19 mouse cellular contexts compared by ENCODE assay signal in genomic region chr1:66782296-66782695, GRCm38 (mm10). TPM values are rescaled to one million over a fixed set of nuclear protein-coding genes. Genes with fewer than 3 reads are reported as not detected.
DNase-seq lines count a peak whose midpoint lies in the region; TF ChIP-seq lines count a peak whose summit lies in the region.
"Had no signal": no experiment of that assay in that cellular context is flagged by ENCODE, and none has a peak within 500 bp of the region (broad histone marks: within the 10 kb centered on the region; RNA-seq: fewer than 3 reads in every experiment).

No protein-coding gene starts in this region.

- no peak for TF ChIP-seq CTCF in gastrocnemius, adult 2 months (IDR thresholded peaks at IDR 0.05)
- no peak for TF ChIP-seq CTCF in MEL (IDR thresholded peaks at IDR 0.05 in 2 of 3, conservative IDR thresholded peaks at IDR 0.05 in 1 of 3; ENCODE audit: control insufficient read depth in 1 of 3, insufficient read depth in 1 of 3, low read depth in 2 of 3, low read length in 3 of 3, poor library complexity in 1 of 3, severe bottlenecking in 1 of 3)
- no peak for TF ChIP-seq CTCF in kidney, adult 2 months (conservative IDR thresholded peaks at IDR 0.05; ENCODE audit: insufficient read depth, insufficient read length, low read depth, low read length)

- intact Hi-C loops in gastrocnemius, adult 2 months (cut with DNase I) = loop anchor here (5.0 kb wide), 1 partner anchor 35 kb away; the partner anchor contains the start of gene Kansl1l

- no peak for TF ChIP-seq POLR2A in MEL (IDR thresholded peaks at IDR 0.05; ENCODE audit: control insufficient read depth in 1 of 2, insufficient read depth in 1 of 2, low read depth in 1 of 2, low read length in 2 of 2, poor library complexity in 1 of 2)
- TF ChIP-seq POLR2A in kidney, adult 2 months (IDR thresholded peaks at IDR 0.05; ENCODE audit: low read depth, low read length) = no peak

- peak; percentile 27 for DNase-seq in gastrocnemius, adult 2 months
- no peak for DNase-seq in gastrocnemius, postnatal 25 days
- DNase-seq in 3T3-L1 (ENCODE audit: low read depth, low spot score) (peak; percentile 37), MEL (ENCODE audit: low read depth, low spot score) (peak; percentile 41)
- peak; percentile 15 to 51 for DNase-seq in cerebellum, postnatal 25 days
- no peak for DNase-seq in ovary, postnatal 14 days (ENCODE audit: low spot score)
- no peak for DNase-seq in kidney, adult 2 months
- DNase-seq: adrenal gland, postnatal 25 days; heart, postnatal 14 days; kidney, adult 9 months; kidney, postnatal 36 days; lung, adult 2 months; right cerebral cortex, postnatal 14 days had no signal

- H3K4me1 ChIP-seq in MEL (ENCODE audit: control insufficient read depth in 1 of 2, insufficient read depth in 2 of 2, low read length in 2 of 2) = 0 out of 4 replicates have a peak, but pooled peaks cover 0 to 3% of the 10 kb centered on the region in 2 experiments
- H3K4me1 ChIP-seq in kidney, adult 2 months (ENCODE audit: control insufficient read depth, insufficient read depth, low read length) = no peaks in the 10 kb centered on the region
- H3K4me1 ChIP-seq: hindbrain, embryonic 12.5 days; liver, embryonic 12.5 days; neural tube, embryonic 12.5 days; stomach, embryonic 15.5 days had no signal

- TF ChIP-seq RAD21 in MEL (IDR thresholded peaks at IDR 0.05; ENCODE audit: low read depth, low read length) = no peak

- no peak overlapping the region for H3K4me3 ChIP-seq in gastrocnemius, adult 2 months
- H3K4me3 ChIP-seq in MEL (ENCODE audit: control insufficient read depth in 1 of 2, insufficient read depth in 1 of 2, low read depth in 2 of 2, low read length in 2 of 2) = no peak overlapping the region
- no peak overlapping the region for H3K4me3 ChIP-seq in kidney, adult 2 months (ENCODE audit: insufficient read depth, low read depth, low read length)
- H3K4me3 ChIP-seq: embryonic facial prominence, embryonic 12.5 days; hindbrain, embryonic 12.5 days; left cerebral cortex, adult 2 months; liver, embryonic 12.5 days; neural tube, embryonic 12.5 days; stomach, embryonic 15.5 days had no signal

- H3K79me2 ChIP-seq in MEL (ENCODE audit: control insufficient read depth, insufficient read depth, low read length, poor library complexity) = no peaks in the 10 kb centered on the region

- no peak overlapping the region for H3K9ac ChIP-seq in MEL (ENCODE audit: control insufficient read depth, low read depth, low read length, poor library complexity, severe bottlenecking)
- H3K9ac ChIP-seq: embryonic facial prominence, embryonic 12.5 days; hindbrain, embryonic 12.5 days; liver, embryonic 12.5 days; neural tube, embryonic 12.5 days; stomach, embryonic 15.5 days had no signal

- 55% methylated on average over 2 of the region's 2 CpGs for WGBS in kidney, adult 2 months

- H3K27me3 ChIP-seq in MEL (ENCODE audit: control insufficient read depth in 1 of 2, insufficient read depth in 2 of 2, low read length in 2 of 2) = no peaks in the 10 kb centered on the region
- H3K27me3 ChIP-seq in kidney, adult 2 months (replicated peaks; ENCODE audit: control insufficient read depth, insufficient read depth, low read length) = no peaks in the 10 kb centered on the region
- H3K27me3 ChIP-seq: embryonic facial prominence, embryonic 12.5 days; hindbrain, embryonic 12.5 days; liver, embryonic 12.5 days; neural tube, embryonic 12.5 days; stomach, embryonic 15.5 days had no signal

- TF ChIP-seq EP300 in MEL (IDR thresholded peaks at IDR 0.05; ENCODE audit: low read depth in 1 of 2, low read length in 2 of 2) = no peak

- H3K36me3 ChIP-seq in MEL (ENCODE audit: control insufficient read depth in 1 of 2, insufficient read depth in 2 of 2, low read length in 2 of 2) = no peaks in the 10 kb centered on the region; a peak in 2 of 4 replicates
- no peaks in the 10 kb centered on the region for H3K36me3 ChIP-seq in kidney, adult 2 months (ENCODE audit: control insufficient read depth, insufficient read depth, low read length)
- H3K36me3 ChIP-seq: embryonic facial prominence, embryonic 12.5 days; hindbrain, embryonic 12.5 days; liver, embryonic 12.5 days; neural tube, embryonic 12.5 days; stomach, embryonic 15.5 days had no signal

- H3K9me3 ChIP-seq in MEL (replicated peaks; ENCODE audit: insufficient read depth, low read length) = no peaks in the 10 kb centered on the region
- H3K9me3 ChIP-seq: embryonic facial prominence, embryonic 12.5 days; hindbrain, embryonic 12.5 days; liver, embryonic 12.5 days; neural tube, embryonic 12.5 days; stomach, embryonic 15.5 days had no signal

- peak overlapping the region; percentile 24; the same call in 1 of the 2 replicates for H3K27ac ChIP-seq in gastrocnemius, adult 2 months
- H3K27ac ChIP-seq in MEL (ENCODE audit: control insufficient read depth, low read depth, low read length) = no peak overlapping the region
- no peak overlapping the region for H3K27ac ChIP-seq in kidney, adult 2 months (ENCODE audit: insufficient read depth, low read depth, low read length)
- H3K27ac ChIP-seq: embryonic facial prominence, embryonic 12.5 days; hindbrain, embryonic 12.5 days; left cerebral cortex, adult 2 months; liver, embryonic 12.5 days; neural tube, embryonic 12.5 days; stomach, embryonic 15.5 days had no signal

TF ChIP-seq in MEL, 35 proteins besides CTCF, POLR2A, EP300 and RAD21:
- TF ChIP-seq MAZ (IDR thresholded peaks at IDR 0.05; ENCODE audit: low read depth, low read length) = no peak

RNA-seq across cellular contexts. Expression of gene Kansl1l, which starts 35.1 kb away (rescaled TPM):
- 10 to 100 TPM; 23.2 to 23.8 TPM for total RNA-seq in gastrocnemius, adult 2 months (2021)
- total RNA-seq in gastrocnemius, postnatal 25 days (2021) = 10 to 100 TPM; 17.1 to 17.6 TPM
- total RNA-seq in MEL (2012; rRNA removed) = 1.8 and 1.9 TPM in 2 replicates
- 1 to 10 TPM in 1 of 2 experiments, not detected in 1; 1.9 TPM for polyA plus RNA-seq in MEL (2012; ENCODE audit: insufficient read depth in 1 of 2, insufficient read length in 2 of 2, low read depth in 1 of 2, low replicate concordance in 2 of 2, missing spikeins in 1 of 2)
- polyA plus RNA-seq in kidney, adult 2 months (2012; rRNA removed) = 8.7 and 9.7 TPM in 2 replicates

Comparison
In these comparisons a context has a peak if more than half of its experiments do, and no peak if none do; other contexts are left out.
1. DNase-seq: peak in gastrocnemius, adult 2 months (single experiment), 3T3-L1 (single experiment), MEL (single experiment) and cerebellum, postnatal 25 days (2 of 2); none in gastrocnemius, postnatal 25 days (single experiment), ovary, postnatal 14 days (single experiment) and kidney, adult 2 months (single experiment).